10 mouse cellular contexts compared by ENCODE assay signal in genomic region chr2:83742210-83742609, GRCm38 (mm10). TPM values are rescaled to one million over a fixed set of nuclear protein-coding genes. Genes with fewer than 3 reads are reported as not detected.
DNase-seq lines count a peak whose midpoint lies in the region; ATAC-seq lines count a peak whose summit lies in the region.
"Had no signal": no experiment of that assay in that cellular context is flagged by ENCODE, and none has a peak within 500 bp of the region (broad histone marks: within the 10 kb centered on the region; RNA-seq: fewer than 3 reads in every experiment).

No protein-coding gene starts in this region.

- H3K4me1 ChIP-seq in hindbrain, embryonic 15.5 days (replicated peaks): 0 out of 2 replicates have a peak, but pooled peaks cover 3% of the 10 kb centered on the region
- 0 out of 2 replicates have a peak, but pooled peaks cover 7% of the 10 kb centered on the region for H3K4me1 ChIP-seq in hindbrain, embryonic 13.5 days (replicated peaks)

- H3K4me3 ChIP-seq in hindbrain, embryonic 15.5 days: no peak overlapping the region
- H3K4me3 ChIP-seq in hindbrain, embryonic 13.5 days: no peak overlapping the region
- H3K4me3 ChIP-seq: embryonic facial prominence, embryonic 13.5 days; limb, embryonic 12.5 days had no signal

- DNase-seq in R1 (ENCODE audit: low read depth, low spot score): peak; percentile 33
- peak; percentile 35 to 40 for DNase-seq in heart, postnatal 10 days
- peak; percentile 60 for DNase-seq in lung, postnatal 14 days
- no peak for DNase-seq in spleen, adult 18-20 months
- no peak for DNase-seq in natural killer cell, adult 2 months (ENCODE audit: low spot score in 2 of 2)
- no peak for DNase-seq in thymus, postnatal 25 days

- H3K36me3 ChIP-seq in hindbrain, embryonic 15.5 days: no peaks in the 10 kb centered on the region
- H3K36me3 ChIP-seq in hindbrain, embryonic 13.5 days: 0 out of 2 replicates have a peak, but pooled peaks cover 4% of the 10 kb centered on the region

- H3K9me3 ChIP-seq in hindbrain, embryonic 15.5 days: no peaks in the 10 kb centered on the region
- no peaks in the 10 kb centered on the region for H3K9me3 ChIP-seq in hindbrain, embryonic 13.5 days
- H3K9me3 ChIP-seq: embryonic facial prominence, embryonic 13.5 days; limb, embryonic 12.5 days had no signal

- H3K27ac ChIP-seq in hindbrain, embryonic 15.5 days (replicated peaks): no peak overlapping the region
- no peak overlapping the region for H3K27ac ChIP-seq in hindbrain, embryonic 13.5 days
- H3K27ac ChIP-seq: embryonic facial prominence, embryonic 13.5 days; limb, embryonic 12.5 days had no signal

- no peak overlapping the region for H3K9ac ChIP-seq in hindbrain, embryonic 15.5 days
- no peak overlapping the region for H3K9ac ChIP-seq in hindbrain, embryonic 13.5 days
- H3K9ac ChIP-seq: embryonic facial prominence, embryonic 13.5 days; limb, embryonic 12.5 days had no signal

- 47% methylated on average over 9 of the region's 9 CpGs for WGBS in hindbrain, embryonic 15.5 days
- 45% methylated on average over 9 of the region's 9 CpGs for WGBS in hindbrain, embryonic 13.5 days

- H3K4me2 ChIP-seq in hindbrain, embryonic 15.5 days: no peak overlapping the region
- H3K4me2 ChIP-seq in hindbrain, embryonic 13.5 days: no peak overlapping the region
- H3K4me2 ChIP-seq: embryonic facial prominence, embryonic 13.5 days; limb, embryonic 12.5 days had no signal

- no peaks in the 10 kb centered on the region for H3K27me3 ChIP-seq in hindbrain, embryonic 15.5 days
- no peaks in the 10 kb centered on the region for H3K27me3 ChIP-seq in hindbrain, embryonic 13.5 days
- H3K27me3 ChIP-seq: embryonic facial prominence, embryonic 13.5 days; limb, embryonic 12.5 days had no signal

- intact Hi-C loops in heart, postnatal 10 days (cut with DNase I): no loop called here

- peak; percentile 79; the same call in 1 of the 2 replicates for ATAC-seq in hindbrain, embryonic 15.5 days (ENCODE audit: low FRiP score, low read depth)
- no peak for ATAC-seq in hindbrain, embryonic 13.5 days (ENCODE audit: low FRiP score)

RNA-seq across cellular contexts. Expression of gene Itgav, which starts 18.0 kb away (rescaled TPM):
- polyA plus RNA-seq in hindbrain, embryonic 15.5 days (2015; fragmentation: Nextera tagmentation; extraction: Ambion mirVana): 26.5 and 27.5 TPM in 2 replicates
- 20.1 and 27.2 TPM in 2 replicates for polyA plus RNA-seq in hindbrain, embryonic 13.5 days (2015; fragmentation: Nextera tagmentation; extraction: Ambion mirVana)
- total RNA-seq in heart, postnatal 10 days (2021): 10 to 100 TPM; 53.7 to 56.0 TPM

Comparison
In these comparisons a context has a peak if more than half of its experiments do, and no peak if none do; other contexts are left out.
1. DNase-seq: peak in R1 (single experiment), heart, postnatal 10 days (2 of 2) and lung, postnatal 14 days (single experiment); none in spleen, adult 18-20 months (0 of 2), natural killer cell, adult 2 months (0 of 2) and thymus, postnatal 25 days (single experiment).